Mouse (Mus musculus) Muller cell, postnatal 12 days (primary cell): ENCODE measurements around the gene Trex1.

Source experiments
- DNase-seq: peaks from one replicate; pipeline ENCODE4 v3.0.0-alpha.2; 2015; ENCODE audit errors: inconsistent ontology term

The Trex1 gene

GRCm38 (mm10) chr9:109059136-109059903 lies at the start of gene Trex1:
Gene Trex1 (minus strand): TSS chr9:109059734.
- DNase-seq = peak; percentile 91

- no peak for DNase-seq
Measured at GRCm38 (mm10) chr9:109107341-109107740, 47.8 kb upstream of the Trex1 start.

- DNase-seq = no peak
Measured at GRCm38 (mm10) chr9:109105648-109106047, 46.1 kb upstream of the Trex1 start.

- no peak for DNase-seq
Measured at GRCm38 (mm10) chr9:109105011-109105410, 45.5 kb upstream of the Trex1 start.

- DNase-seq = no peak
Measured at GRCm38 (mm10) chr9:109104083-109104482, 44.5 kb upstream of the Trex1 start.

- DNase-seq = peak; percentile 27
Measured at GRCm38 (mm10) chr9:109103250-109103649, 43.7 kb upstream of the Trex1 start.

GRCm38 (mm10) chr9:109102541-109102940 lies 43.0 kb upstream of the Trex1 start:
- DNase-seq = no peak

GRCm38 (mm10) chr9:109101933-109102445 lies 42.5 kb upstream of the Trex1 start:
- DNase-seq = no peak

GRCm38 (mm10) chr9:109100307-109100928 lies 40.9 kb upstream of the Trex1 start:
- no peak for DNase-seq

GRCm38 (mm10) chr9:109098969-109099368 lies 39.4 kb upstream of the Trex1 start:
- peak; percentile 84 for DNase-seq

GRCm38 (mm10) chr9:109098366-109098765 lies 38.8 kb upstream of the Trex1 start:
- peak; percentile 51 for DNase-seq

- peak; percentile 94 for DNase-seq
Measured at GRCm38 (mm10) chr9:109097831-109098230, 38.3 kb upstream of the Trex1 start.

- DNase-seq = peak; percentile 73
Measured at GRCm38 (mm10) chr9:109097291-109097690, 37.8 kb upstream of the Trex1 start.

- peak; percentile 47 for DNase-seq
Measured at GRCm38 (mm10) chr9:109096856-109097255, 37.3 kb upstream of the Trex1 start.

GRCm38 (mm10) chr9:109096251-109096661 lies 36.7 kb upstream of the Trex1 start:
- DNase-seq = peak; percentile 54

- peak; percentile 89 for DNase-seq
Measured at GRCm38 (mm10) chr9:109095137-109095982, 35.8 kb upstream of the Trex1 start, which contains the start of gene Plxnb1. Gene Plxnb1 (plus strand): TSS chr9:109095389.

- peak; percentile 57 for DNase-seq
Measured at GRCm38 (mm10) chr9:109094553-109095136, 35.1 kb upstream of the Trex1 start.

GRCm38 (mm10) chr9:109093786-109094552 lies 34.4 kb upstream of the Trex1 start:
- DNase-seq = no peak

GRCm38 (mm10) chr9:109092799-109093198 lies 33.3 kb upstream of the Trex1 start:
- no peak for DNase-seq

GRCm38 (mm10) chr9:109091802-109092201 lies 32.3 kb upstream of the Trex1 start:
- no peak for DNase-seq

GRCm38 (mm10) chr9:109090446-109090845 lies 30.9 kb upstream of the Trex1 start:
- peak; percentile 71 for DNase-seq
